Mouse (Mus musculus) liver, embryonic 14.5 days (tissue): ENCODE measurements around the gene Panx2. TPM values are rescaled to one million over a fixed set of nuclear protein-coding genes. Genes with fewer than 3 reads are reported as not detected.

ENCODE experiments used
- ATAC-seq: fragments of 200-750 bp; cut with Nextera tagmentation; 2 replicates; pipeline ENCODE4 v1.8.0; 2017; ENCODE audit warnings: moderate number of reproducible peaks, mild to moderate bottlenecking, moderate library complexity; ENCODE audit not compliant: insufficient read depth
- DNase-seq, 3 experiments: peaks; one replicate each; pipeline ENCODE4 v3.0.0-alpha.2; 2012 to 2013; ENCODE audit warnings: low read depth in 3 of 3, low spot score in 3 of 3
- H3K27ac ChIP-seq: fragments of 300-500 bp; sonication (generic); 2 replicates; pipeline ENCODE4 v1.5.1; 2014; ENCODE audit warnings: moderate library complexity, mild to moderate bottlenecking, control low read depth, inconsistent platforms
- H3K27me3 ChIP-seq: fragments of 300-500 bp; sonication (generic); 2 replicates; pipeline ENCODE4 v1.6.1; 2014; ENCODE audit warnings: mild to moderate bottlenecking, low read length, moderate library complexity; ENCODE audit not compliant: control insufficient read depth, insufficient read depth
- H3K36me3 ChIP-seq: fragments of 300-500 bp; sonication (generic); replicated peaks from 2 replicates; pipeline ENCODE4 v1.6.1; 2014; ENCODE audit warnings: low read depth; ENCODE audit not compliant: control insufficient read depth, insufficient read depth
- H3K4me1 ChIP-seq, 2 experiments: fragments of 200-500 bp in 1 of 2; fragments of 300-500 bp in 1 of 2; sonication (generic) in 1 of 2; replicated peaks; 2 replicates each; pipeline ENCODE4 v1.6.1; 2012 to 2014; ENCODE audit warnings: antibody characterized with exemption in 1 of 2, inconsistent platforms in 1 of 2, low read length in 1 of 2; ENCODE audit not compliant: control insufficient read depth in 2 of 2, insufficient read depth in 2 of 2
- H3K4me2 ChIP-seq: fragments of 300-500 bp; sonication (generic); 2 replicates; pipeline ENCODE4 v1.6.1; 2014; ENCODE audit warnings: low read depth, mild to moderate bottlenecking, control low read depth, moderate library complexity
- H3K4me3 ChIP-seq, 2 experiments: fragments of 200-500 bp in 1 of 2; fragments of 300-500 bp in 1 of 2; sonication (generic) in 1 of 2; 2 replicates each; pipeline ENCODE4 v1.5.1; 2012 to 2014; ENCODE audit warnings: low read depth in 2 of 2, low read length in 2 of 2, mild to moderate bottlenecking in 2 of 2, control low read depth in 1 of 2, inconsistent platforms in 1 of 2, moderate library complexity in 1 of 2; ENCODE audit not compliant: insufficient read depth in 1 of 2
- H3K9ac ChIP-seq: fragments of 300-500 bp; sonication (generic); replicated peaks from 2 replicates; pipeline ENCODE4 v1.6.1; 2014; ENCODE audit warnings: mild to moderate bottlenecking, control low read depth, moderate library complexity
- H3K9me3 ChIP-seq: fragments of 300-500 bp; sonication (generic); 2 replicates; pipeline ENCODE4 v1.6.1; 2016; ENCODE audit warnings: low read length, mixed read lengths; ENCODE audit not compliant: control insufficient read depth
- CTCF ChIP-seq: IDR thresholded peaks from 2 replicates; pipeline ENCODE4 v1.5.1; 2016; ENCODE audit warnings: antibody characterized with exemption, low read depth, control low read depth
- EP300 ChIP-seq: IDR thresholded peaks from 2 replicates; pipeline ENCODE4 v1.6.1; 2016; ENCODE audit warnings: antibody characterized with exemption, low read depth
- WGBS: fragments of 180-500 bp; shearing (Covaris S2); extraction: QIAGEN DNeasy Blood & Tissue Kit; methylation state at CpG from one replicate; pipeline ENCODE4 v1.1.7; 2014; ENCODE audit not compliant: insufficient replicate concordance; 5-methylcytosine and 5-hydroxymethylcytosine counted together
- polyA plus RNA-seq, 2 experiments: library from polyadenylated mRNA; depleted of rRNA in 1 of 2; stranded (reverse) in 1 of 2; unstranded in 1 of 2; fragments of >200 nt; fragmentation: Nextera tagmentation in 1 of 2; extraction: Ambion mirVana in 1 of 2; gene quantifications; 2 replicates each; pipeline versions ENCODE4 v1.2.1 to v1.2.3; 2012 to 2014

Gene Panx2
- polyA plus RNA-seq, 2 experiments: 0.01 TPM; not detected in 1

- no peak for DNase-seq
- ATAC-seq: no peak
- 15% methylated on average over 35 of the region's 35 CpGs for WGBS
- Histone ChIP-seq H3K4me3 (no peak overlapping the region), H3K9ac (no peak overlapping the region), H3K4me2 (no peak overlapping the region), H3K9me3 (no peaks in the 10 kb centered on the region), H3K27me3 (peaks cover 23% of the 10 kb centered on the region), H3K27ac (no peak overlapping the region), H3K36me3 (no peaks in the 10 kb centered on the region), H3K4me1 (no peaks in the 10 kb centered on the region)
- no peak for TF ChIP-seq CTCF
- no peak for TF ChIP-seq EP300
These were observed 8.1 kb downstream of the Panx2 start for GRCm38 (mm10) chr15:89067609-89068008.

- H3K9me3 ChIP-seq: no peaks in the 10 kb centered on the region
- no peak overlapping the region for H3K27ac ChIP-seq
- H3K4me2 ChIP-seq: no peak overlapping the region
- peaks cover 23% of the 10 kb centered on the region for H3K27me3 ChIP-seq
- no peaks in the 10 kb centered on the region for H3K4me1 ChIP-seq
- ATAC-seq: no peak
- TF ChIP-seq EP300 (no peak), CTCF (no peak)
- WGBS: 21% methylated on average over 26 of the region's 26 CpGs
- H3K4me3 ChIP-seq: no peak overlapping the region
- DNase-seq: no peak
- H3K36me3 ChIP-seq: no peaks in the 10 kb centered on the region
- no peak overlapping the region for H3K9ac ChIP-seq
These were observed 8.7 kb downstream of the Panx2 start for GRCm38 (mm10) chr15:89068226-89068625.

GRCm38 (mm10) chr15:89069336-89069840, 9.9 kb downstream of the Panx2 start:
- H3K4me3 ChIP-seq: no peak overlapping the region
- ATAC-seq (no peak), DNase-seq (no peak)
- H3K27ac ChIP-seq: no peak overlapping the region
- H3K9me3 ChIP-seq: no peaks in the 10 kb centered on the region
- no peak overlapping the region for H3K4me2 ChIP-seq
- H3K9ac ChIP-seq: no peak overlapping the region
- peaks cover 23% of the 10 kb centered on the region for H3K27me3 ChIP-seq
- TF ChIP-seq CTCF (no peak), EP300 (no peak)
- no peaks in the 10 kb centered on the region for H3K4me1 ChIP-seq
- no peaks in the 10 kb centered on the region for H3K36me3 ChIP-seq
- WGBS: 67% methylated on average over 19 of the region's 19 CpGs

GRCm38 (mm10) chr15:89070606-89071005, 11.1 kb downstream of the Panx2 start:
- peaks cover 0 to 3% of the 10 kb centered on the region in 2 experiments; a peak in 1 of 4 replicates for H3K4me1 ChIP-seq
- 71% methylated on average over 24 of the region's 24 CpGs for WGBS
- H3K9me3 ChIP-seq: no peaks in the 10 kb centered on the region
- no peak overlapping the region for H3K9ac ChIP-seq
- H3K4me3 ChIP-seq: no peak overlapping the region
- ATAC-seq: no peak
- peaks cover 23% of the 10 kb centered on the region for H3K27me3 ChIP-seq
- H3K36me3 ChIP-seq: no peaks in the 10 kb centered on the region
- no peak overlapping the region for H3K4me2 ChIP-seq
- DNase-seq: no peak
- no peak overlapping the region for H3K27ac ChIP-seq
- no peak for TF ChIP-seq CTCF

GRCm38 (mm10) chr15:89073993-89074603, 14.6 kb downstream of the Panx2 start:
- TF ChIP-seq EP300 (no peak), CTCF (no peak)
- Histone ChIP-seq H3K4me3 (no peak overlapping the region), H3K9ac (no peak overlapping the region), H3K27me3 (no peaks in the 10 kb centered on the region), H3K27ac (no peak overlapping the region), H3K9me3 (no peaks in the 10 kb centered on the region), H3K4me1 (peaks cover 11 to 16% of the 10 kb centered on the region in 2 experiments), H3K4me2 (no peak overlapping the region), H3K36me3 (no peaks in the 10 kb centered on the region)
- DNase-seq: no peak
- no peak for ATAC-seq
- WGBS: 41% methylated on average over 10 of the region's 10 CpGs
